Mouse (Mus musculus) heart, postnatal 14 days (tissue): ENCODE measurements around the gene Cand1. TPM values are rescaled to one million over a fixed set of nuclear protein-coding genes. Genes with fewer than 3 reads are reported as not detected.

ENCODE experiments used
- DNase-seq, 2 experiments: peaks; one replicate each; pipeline ENCODE4 v3.0.0; 2021 to 2022
- intact Hi-C: fragments of 180-260 bp; cut with DNase I; formaldehyde crosslinking; loops from one replicate; pipeline ENCODE4 v1.15.1; 2025
- long read RNA-seq, 2 experiments: library from polyadenylated mRNA; stranded (forward); transcript quantifications; one replicate each; pipeline ENCODE4 v2.0.0; 2021
- total RNA-seq, 2 experiments: library from RNA; stranded (reverse); gene quantifications; 2 replicates each; pipeline ENCODE4 v1.2.3; 2021

The Cand1 gene
- total RNA-seq, result 10 to 100 TPM; 42.6 to 53.8 TPM
- long read RNA-seq, experiment 1, full-length matches to known transcripts, result 33 of 39 reads
- long read RNA-seq, experiment 1, partial matches to known transcripts, result 4 of 39 reads
- long read RNA-seq, experiment 1, other reads (novel, unspliced or antisense), result 2 of 39 reads
- long read RNA-seq, experiment 2, full-length matches to known transcripts, result 32 of 47 reads
- long read RNA-seq, experiment 2, partial matches to known transcripts, result 9 of 47 reads
- long read RNA-seq, experiment 2, other reads (novel, unspliced or antisense), result 6 of 47 reads

GRCm38 (mm10) chr10:119239969-119240721 lies at the start of gene Cand1:
Gene Cand1, minus strand, starts transcription at chr10:119240055.
- peak; percentile 100 for DNase-seq
- intact Hi-C loops, result loop anchor here (10.0 kb wide), 2 partner anchors 375 to 1095 kb away; partner anchors contain the start of gene Mdm1

- no peak for DNase-seq
- intact Hi-C loops, result no loop called here
These were observed 39.0 kb upstream of the Cand1 start for GRCm38 (mm10) chr10:119278871-119279270.

- intact Hi-C loops, result no loop called here
These were observed 34.5 kb upstream of the Cand1 start for GRCm38 (mm10) chr10:119274333-119274732.

GRCm38 (mm10) chr10:119272536-119272935 lies 32.7 kb upstream of the Cand1 start:
- DNase-seq, result no peak
- intact Hi-C loops, result no loop called here

More at GRCm38 (mm10) chr10:119274333-119274732, 34.5 kb upstream of the Cand1 start:
- DNase-seq, result no peak

- DNase-seq, result no peak
- intact Hi-C loops, result no loop called here
These were observed 32.1 kb upstream of the Cand1 start for GRCm38 (mm10) chr10:119272005-119272404.

- DNase-seq, result no peak
- intact Hi-C loops, result no loop called here
These were observed 31.2 kb upstream of the Cand1 start for GRCm38 (mm10) chr10:119271101-119271500.

- DNase-seq, result no peak
- intact Hi-C loops, result no loop called here
These were observed 30.6 kb upstream of the Cand1 start for GRCm38 (mm10) chr10:119270384-119270985.

GRCm38 (mm10) chr10:119264761-119265160 lies 24.9 kb upstream of the Cand1 start:
- intact Hi-C loops, result no loop called here

GRCm38 (mm10) chr10:119262821-119263220 lies 23.0 kb upstream of the Cand1 start:
- intact Hi-C loops, result no loop called here
- no peak for DNase-seq

More at GRCm38 (mm10) chr10:119264761-119265160, 24.9 kb upstream of the Cand1 start:
- DNase-seq, result no peak

- intact Hi-C loops, result no loop called here
- no peak for DNase-seq
These were observed 18.0 kb upstream of the Cand1 start for GRCm38 (mm10) chr10:119257876-119258275.

- intact Hi-C loops, result loop anchor here (10.0 kb wide), 1 partner anchor 379 kb away; no protein-coding TSS in a partner anchor
These were observed 4.3 kb upstream of the Cand1 start for GRCm38 (mm10) chr10:119244146-119244545.

GRCm38 (mm10) chr10:119240722-119241089 lies 851 bp upstream of the Cand1 start:
- DNase-seq, result peak in 1 of 2 experiments; percentile 13
- intact Hi-C loops, result loop anchor here (10.0 kb wide), 1 partner anchor 376 kb away; no protein-coding TSS in a partner anchor

More at GRCm38 (mm10) chr10:119244146-119244545, 4.3 kb upstream of the Cand1 start:
- DNase-seq, result no peak

GRCm38 (mm10) chr10:119239633-119239968 lies 254 bp downstream of the Cand1 start:
- DNase-seq, result no peak
- intact Hi-C loops, result loop anchor here (10.0 kb wide), 1 partner anchor 1095 kb away; the partner anchor contains the start of gene Mdm1

- intact Hi-C loops, result loop anchor here (10.0 kb wide), 1 partner anchor 1094 kb away; the partner anchor contains the start of gene Mdm1
- peak; percentile 59 to 63 for DNase-seq
These were observed 747 bp downstream of the Cand1 start for GRCm38 (mm10) chr10:119238985-119239631.

GRCm38 (mm10) chr10:119231526-119231925 lies 8.3 kb downstream of the Cand1 start:
- no peak for DNase-seq
- intact Hi-C loops, result loop anchor here (10.0 kb wide), 1 partner anchor 1087 kb away; the partner anchor contains the start of gene Mdm1

GRCm38 (mm10) chr10:119230703-119231102 lies 9.2 kb downstream of the Cand1 start:
- no peak for DNase-seq

GRCm38 (mm10) chr10:119230074-119230669 lies 9.7 kb downstream of the Cand1 start:
- DNase-seq, result no peak
- intact Hi-C loops, result loop anchor here (10.0 kb wide), 1 partner anchor 1085 kb away; the partner anchor contains the start of gene Mdm1

More at GRCm38 (mm10) chr10:119230703-119231102, 9.2 kb downstream of the Cand1 start:
- intact Hi-C loops, result loop anchor here (10.0 kb wide), 1 partner anchor 1086 kb away; the partner anchor contains the start of gene Mdm1

GRCm38 (mm10) chr10:119223686-119224085 lies 16.2 kb downstream of the Cand1 start:
- intact Hi-C loops, result no loop called here
- DNase-seq, result no peak

GRCm38 (mm10) chr10:119221631-119222030 lies 18.2 kb downstream of the Cand1 start:
- intact Hi-C loops, result no loop called here
- DNase-seq, result no peak

GRCm38 (mm10) chr10:119219415-119219814 lies 20.4 kb downstream of the Cand1 start:
- no peak for DNase-seq
- intact Hi-C loops, result loop anchor here (1.0 kb wide), 1 partner anchor 9 kb away; no protein-coding TSS in a partner anchor
